Mouse (Mus musculus): ENCODE data around the gene Emc7. TPM values are rescaled to one million over a fixed set of nuclear protein-coding genes. Genes with fewer than 3 reads are reported as not detected.

The Emc7 gene
- polyA plus RNA-seq, 1 experiment from 2014 or later = 20.9 TPM

- H3K4me1 ChIP-seq (replicated peaks) = no peaks in the 10 kb centered on the region
- H3K36me3 ChIP-seq = no peaks in the 10 kb centered on the region
- no peaks in the 10 kb centered on the region for H3K9me3 ChIP-seq
- H3K4me2 ChIP-seq = no peak overlapping the region
- H3K27ac ChIP-seq (replicated peaks) = no peak overlapping the region
- no peaks in the 10 kb centered on the region for H3K27me3 ChIP-seq
- H3K9ac ChIP-seq = no peak overlapping the region
- WGBS = 81% methylated on average over 5 of the region's 5 CpGs
- no peak overlapping the region for H3K4me3 ChIP-seq
- no peak for ATAC-seq (ENCODE audit: low read depth)
Observed at GRCm38 (mm10) chr2:112506841-112507435, 52.1 kb downstream of the Emc7 start.

- Histone ChIP-seq H3K9me3 (no peaks in the 10 kb centered on the region), H3K4me3 (no peak overlapping the region), H3K4me2 (no peak overlapping the region), H3K9ac (no peak overlapping the region), H3K4me1 (replicated peaks) (no peaks in the 10 kb centered on the region), H3K27me3 (no peaks in the 10 kb centered on the region), H3K27ac (replicated peaks) (no peak overlapping the region), H3K36me3 (no peaks in the 10 kb centered on the region)
- 93% methylated on average over 1 of the region's 1 CpGs for WGBS
- no peak for ATAC-seq (ENCODE audit: low read depth)
Observed at GRCm38 (mm10) chr2:112507444-112507843, 52.6 kb downstream of the Emc7 start.

GRCm38 (mm10) chr2:112510140-112510539 is 55.3 kb downstream of the Emc7 start:
- H3K36me3 ChIP-seq = no peaks in the 10 kb centered on the region
- no peak overlapping the region for H3K4me3 ChIP-seq
- 87% methylated on average over 4 of the region's 4 CpGs for WGBS
- no peaks in the 10 kb centered on the region for H3K4me1 ChIP-seq (replicated peaks)
- no peaks in the 10 kb centered on the region for H3K9me3 ChIP-seq
- no peaks in the 10 kb centered on the region for H3K27me3 ChIP-seq
- H3K4me2 ChIP-seq = no peak overlapping the region
- no peak overlapping the region for H3K27ac ChIP-seq (replicated peaks)
- H3K9ac ChIP-seq = no peak overlapping the region
- no peak for ATAC-seq (ENCODE audit: low read depth)

- Histone ChIP-seq H3K9ac (no peak overlapping the region), H3K4me3 (no peak overlapping the region), H3K27ac (replicated peaks) (no peak overlapping the region), H3K9me3 (no peaks in the 10 kb centered on the region), H3K27me3 (no peaks in the 10 kb centered on the region), H3K4me2 (no peak overlapping the region), H3K4me1 (replicated peaks) (no peaks in the 10 kb centered on the region), H3K36me3 (no peaks in the 10 kb centered on the region)
- 100% methylated on average over 1 of the region's 1 CpGs for WGBS
- no peak for ATAC-seq (ENCODE audit: low read depth)
Observed at GRCm38 (mm10) chr2:112513036-112513435, 58.2 kb downstream of the Emc7 start.

GRCm38 (mm10) chr2:112516728-112517127 is 61.9 kb downstream of the Emc7 start:
- no peak overlapping the region for H3K4me2 ChIP-seq
- H3K4me1 ChIP-seq (replicated peaks) = no peaks in the 10 kb centered on the region
- H3K9me3 ChIP-seq = no peaks in the 10 kb centered on the region
- H3K27me3 ChIP-seq = no peaks in the 10 kb centered on the region
- no peak overlapping the region for H3K9ac ChIP-seq
- no peak for ATAC-seq (ENCODE audit: low read depth)
- no peak overlapping the region for H3K4me3 ChIP-seq
- H3K36me3 ChIP-seq = no peaks in the 10 kb centered on the region
- 90% methylated on average over 3 of the region's 3 CpGs for WGBS
- H3K27ac ChIP-seq (replicated peaks) = no peak overlapping the region

- H3K4me3 ChIP-seq = no peak overlapping the region
- H3K36me3 ChIP-seq = no peaks in the 10 kb centered on the region
- H3K4me1 ChIP-seq (replicated peaks) = no peaks in the 10 kb centered on the region
- H3K27me3 ChIP-seq = no peaks in the 10 kb centered on the region
- H3K9ac ChIP-seq = no peak overlapping the region
- no peak overlapping the region for H3K27ac ChIP-seq (replicated peaks)
- ATAC-seq (ENCODE audit: low read depth) = no peak
- 94% methylated on average over 3 of the region's 3 CpGs for WGBS
- no peaks in the 10 kb centered on the region for H3K9me3 ChIP-seq
- H3K4me2 ChIP-seq = no peak overlapping the region
Observed at GRCm38 (mm10) chr2:112517218-112517617, 62.4 kb downstream of the Emc7 start.

- no peak overlapping the region for H3K27ac ChIP-seq (replicated peaks)
- no peak for ATAC-seq (ENCODE audit: low read depth)
- no peak overlapping the region for H3K9ac ChIP-seq
- no peaks in the 10 kb centered on the region for H3K27me3 ChIP-seq
- no peaks in the 10 kb centered on the region for H3K4me1 ChIP-seq (replicated peaks)
- no peaks in the 10 kb centered on the region for H3K9me3 ChIP-seq
- H3K4me3 ChIP-seq = no peak overlapping the region
- H3K4me2 ChIP-seq = no peak overlapping the region
- H3K36me3 ChIP-seq = no peaks in the 10 kb centered on the region
Observed at GRCm38 (mm10) chr2:112518541-112518940, 63.7 kb downstream of the Emc7 start.

GRCm38 (mm10) chr2:112520526-112521482 is 66.0 kb downstream of the Emc7 start:
- Histone ChIP-seq H3K9me3 (no peaks in the 10 kb centered on the region), H3K27ac (replicated peaks) (no peak overlapping the region), H3K9ac (no peak overlapping the region), H3K4me3 (no peak overlapping the region), H3K27me3 (no peaks in the 10 kb centered on the region), H3K4me2 (no peak overlapping the region), H3K4me1 (replicated peaks) (no peaks in the 10 kb centered on the region), H3K36me3 (no peaks in the 10 kb centered on the region)
- WGBS = 87% methylated on average over 4 of the region's 4 CpGs
- no peak for ATAC-seq (ENCODE audit: low read depth)

Other genes with a start within 250 kb of the Emc7 start
- gene Lpcat4, start 215.5 kb upstream of the Emc7 start, polyA plus RNA-seq (2015; fragmentation: Nextera tagmentation; extraction: Ambion mirVana) = 18.5 and 21.7 TPM in 2 replicates
- 0.11 TPM in 1 of 2 replicates, not detected in the other for gene Nutm1, start 195.7 kb upstream of the Emc7 start, polyA plus RNA-seq (2015; fragmentation: Nextera tagmentation; extraction: Ambion mirVana)
- 163 and 172 TPM in 2 replicates for gene Nop10, start 193.1 kb upstream of the Emc7 start, polyA plus RNA-seq (2015; fragmentation: Nextera tagmentation; extraction: Ambion mirVana)
- gene Slc12a6, start 189.2 kb upstream of the Emc7 start, polyA plus RNA-seq (2015; fragmentation: Nextera tagmentation; extraction: Ambion mirVana) = 13.6 and 15.0 TPM in 2 replicates
- gene Gm21985, start 188.7 kb upstream of the Emc7 start, polyA plus RNA-seq (2015; fragmentation: Nextera tagmentation; extraction: Ambion mirVana) = not detected in 2 replicates
- gene Emc4, start 87.0 kb upstream of the Emc7 start, polyA plus RNA-seq (2015; fragmentation: Nextera tagmentation; extraction: Ambion mirVana) = 159 and 174 TPM in 2 replicates
- 37.0 and 38.7 TPM in 2 replicates for gene Katnbl1, start 75.8 kb upstream of the Emc7 start, polyA plus RNA-seq (2015; fragmentation: Nextera tagmentation; extraction: Ambion mirVana)
- 0.18 and 0.54 TPM in 2 replicates for gene Chrm5, start 25.8 kb downstream of the Emc7 start, polyA plus RNA-seq (2015; fragmentation: Nextera tagmentation; extraction: Ambion mirVana)
- 5.1 and 5.3 TPM in 2 replicates for gene Aven, start 38.0 kb downstream of the Emc7 start, polyA plus RNA-seq (2015; fragmentation: Nextera tagmentation; extraction: Ambion mirVana)